Mouse (Mus musculus): ENCODE measurements around the gene Tmem40. TPM values are rescaled to one million over a fixed set of nuclear protein-coding genes. Genes with fewer than 3 reads are reported as not detected.

The Tmem40 gene
- total and polyA plus RNA-seq, 3 experiments, result 13.8 to 16.4 TPM; not detected in 1

DNA sequence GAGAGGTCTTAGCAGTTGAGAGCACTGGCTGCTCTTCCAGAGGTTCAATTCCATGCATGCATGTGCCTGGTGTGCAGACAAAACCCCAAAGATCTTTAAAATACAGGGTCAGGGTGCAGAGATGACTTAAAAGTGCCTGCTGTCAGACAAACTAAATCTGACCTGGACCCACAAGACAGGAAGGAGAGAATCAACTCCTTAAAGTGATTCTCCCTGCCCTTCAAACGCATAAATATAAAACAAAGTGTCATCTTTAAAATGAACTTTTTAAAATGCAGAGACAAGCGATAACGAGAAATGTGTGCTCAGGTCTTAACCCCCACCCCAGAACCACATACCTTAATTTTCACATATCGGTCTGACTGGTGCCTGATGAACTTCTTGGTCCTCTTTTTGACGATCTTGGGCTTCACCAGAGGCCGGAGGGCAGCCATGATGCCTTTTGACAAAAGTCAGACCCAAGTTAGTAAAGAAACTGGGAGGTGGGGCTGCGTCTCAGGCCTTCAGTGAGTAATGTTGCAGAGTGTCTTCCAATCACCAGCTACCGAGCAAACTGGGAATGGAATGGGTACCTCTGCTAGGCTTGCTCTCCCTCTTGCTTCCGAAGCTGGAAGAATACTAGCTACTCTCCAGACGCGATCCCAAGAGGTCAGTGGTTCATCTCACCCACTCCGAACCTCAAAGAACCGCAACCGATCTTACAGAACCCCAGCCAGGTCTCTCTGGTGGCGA is 45.4 kb upstream of the Tmem40 start:
- peak overlapping the region; percentile 94 to 98 for H3K4me3 ChIP-seq (ENCODE audit: control insufficient read depth in 1 of 2, insufficient read depth in 1 of 2, low read depth in 2 of 2, low read length in 2 of 2)
- peak; percentile 46 for DNase-seq (ENCODE audit: low read depth, low spot score)
- H3K9me3 ChIP-seq (replicated peaks; ENCODE audit: insufficient read depth, low read length), result no peaks in the 10 kb centered on the region
- peak overlapping the region; percentile 98 for H3K9ac ChIP-seq (ENCODE audit: control insufficient read depth, low read depth, low read length, poor library complexity, severe bottlenecking)
- H3K4me1 ChIP-seq (ENCODE audit: control insufficient read depth in 1 of 2, insufficient read depth in 2 of 2, low read length in 2 of 2), result peaks cover 0 to 8% of the 10 kb centered on the region in 2 experiments; a peak in 1 of 4 replicates
- TF ChIP-seq MXI1 (IDR thresholded peaks at IDR 0.05; ENCODE audit: low read depth, low read length) (0 out of 2 replicates have a peak, but pooled peaks have one; percentile 18), SIN3A (IDR thresholded peaks at IDR 0.05; ENCODE audit: low read length) (peak; percentile 26; the same call in 1 of the 2 replicates), ZMIZ1 (IDR thresholded peaks at IDR 0.05; ENCODE audit: low read depth, low read length) (0 out of 2 replicates have a peak, but pooled peaks have one; percentile 24), KAT2A (conservative IDR thresholded peaks at IDR 0.05; ENCODE audit: low read depth, low read length) (no peak), USF2 (IDR thresholded peaks at IDR 0.05; ENCODE audit: borderline replicate concordance in 1 of 2, insufficient read depth in 1 of 2, low read depth in 1 of 2, low read length in 2 of 2) (no peak), CHD1 (IDR thresholded peaks at IDR 0.05; ENCODE audit: low read depth, low read length) (peak; percentile 91), E2F4 (IDR thresholded peaks at IDR 0.05; ENCODE audit: borderline replicate concordance, low read depth, low read length) (peak; percentile 12; the same call in 1 of the 2 replicates)
- no peaks in the 10 kb centered on the region for H3K27me3 ChIP-seq (ENCODE audit: control insufficient read depth in 1 of 2, insufficient read depth in 2 of 2, low read length in 2 of 2)
- peak overlapping the region; percentile 88 for H3K27ac ChIP-seq (ENCODE audit: control insufficient read depth, low read depth, low read length)
- H3K36me3 ChIP-seq (ENCODE audit: control insufficient read depth in 1 of 2, insufficient read depth in 2 of 2, low read length in 2 of 2), result peaks cover 9 to 14% of the 10 kb centered on the region in 2 experiments
- H3K79me2 ChIP-seq (ENCODE audit: control insufficient read depth, insufficient read depth, low read length, poor library complexity), result peaks cover 29% of the 10 kb centered on the region

DNA sequence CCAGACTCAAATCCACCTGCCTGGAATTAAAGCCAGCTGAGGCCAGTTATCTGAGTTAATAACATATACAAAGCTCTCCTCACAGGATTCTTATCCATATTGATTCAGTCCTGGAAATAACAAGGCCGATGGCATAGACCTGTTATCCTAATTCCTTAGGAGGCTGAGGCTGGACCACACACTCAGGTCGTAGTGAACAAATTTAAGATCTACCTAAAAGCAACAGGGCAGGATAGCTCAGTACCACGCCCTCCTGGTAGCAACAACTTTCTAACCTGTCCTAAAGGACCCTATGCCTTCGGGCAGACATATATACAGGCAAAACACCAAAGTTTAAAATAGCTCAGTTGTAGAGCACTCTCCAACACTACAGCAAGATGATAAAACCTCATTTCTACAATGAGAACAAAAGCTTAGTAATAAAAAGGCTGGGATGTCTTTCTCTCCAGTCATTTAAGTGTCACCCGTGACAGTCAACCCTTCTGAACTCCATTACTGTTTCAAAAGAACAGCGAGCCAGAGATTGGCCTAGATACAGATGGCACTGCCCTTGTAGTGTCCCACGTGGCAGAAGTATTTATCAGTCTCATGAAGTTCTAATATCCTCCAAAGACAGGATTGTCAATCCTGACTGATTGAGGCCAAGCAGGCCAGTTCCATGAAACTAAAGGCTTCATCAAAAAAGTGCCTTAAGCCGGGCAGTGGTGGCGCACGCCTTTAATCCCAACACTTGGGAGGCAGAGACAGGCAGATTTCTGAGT is 42.4 kb upstream of the Tmem40 start:
- Histone ChIP-seq H3K36me3 (ENCODE audit: control insufficient read depth in 1 of 2, insufficient read depth in 2 of 2, low read length in 2 of 2) (peaks cover 9 to 14% of the 10 kb centered on the region in 2 experiments), H3K4me1 (ENCODE audit: control insufficient read depth in 1 of 2, insufficient read depth in 2 of 2, low read length in 2 of 2) (peaks cover 0 to 8% of the 10 kb centered on the region in 2 experiments; a peak in 1 of 4 replicates), H3K9me3 (replicated peaks; ENCODE audit: insufficient read depth, low read length) (no peaks in the 10 kb centered on the region)

More for the DNA sequence above, 42.4 kb upstream of the Tmem40 start:
- Histone ChIP-seq H3K27ac (ENCODE audit: control insufficient read depth, low read depth, low read length) (no peak overlapping the region), H3K9ac (ENCODE audit: control insufficient read depth, low read depth, low read length, poor library complexity, severe bottlenecking) (no peak overlapping the region), H3K27me3 (ENCODE audit: control insufficient read depth in 1 of 2, insufficient read depth in 2 of 2, low read length in 2 of 2) (no peaks in the 10 kb centered on the region), H3K4me3 (ENCODE audit: control insufficient read depth in 1 of 2, insufficient read depth in 1 of 2, low read depth in 2 of 2, low read length in 2 of 2) (no peak overlapping the region), H3K79me2 (ENCODE audit: control insufficient read depth, insufficient read depth, low read length, poor library complexity) (peaks cover 29% of the 10 kb centered on the region)
- no peak for TF ChIP-seq NRF1 (IDR thresholded peaks at IDR 0.05; ENCODE audit: insufficient read depth, low read depth, low read length, poor library complexity, severe bottlenecking)
- TF ChIP-seq POLR2AphosphoS5 (IDR thresholded peaks at IDR 0.05; ENCODE audit: borderline replicate concordance, low read depth, low read length), result peak; percentile 67; the same call in 1 of the 2 replicates
- no peak for TF ChIP-seq MAFK (IDR thresholded peaks at IDR 0.05; ENCODE audit: borderline replicate concordance, low read depth, low read length)
- TF ChIP-seq MAZ (IDR thresholded peaks at IDR 0.05; ENCODE audit: low read depth, low read length), result no peak
- peak; percentile 31; the same call in 1 of the 2 replicates for TF ChIP-seq USF1 (IDR thresholded peaks at IDR 0.05; ENCODE audit: low read depth, low read length)
- TF ChIP-seq MYB (IDR thresholded peaks at IDR 0.05; ENCODE audit: low read depth, low read length), result peak; percentile 65; the same call in 1 of the 2 replicates
- peak; percentile 72 for TF ChIP-seq POLR2AphosphoS2 (IDR thresholded peaks at IDR 0.05; ENCODE audit: low read length)
- TF ChIP-seq MAX (IDR thresholded peaks at IDR 0.05; ENCODE audit: low read length), result peak; percentile 42; the same call in 1 of the 2 replicates
- TF ChIP-seq SIN3A (IDR thresholded peaks at IDR 0.05; ENCODE audit: low read length), result no peak
- TF ChIP-seq POLR2A (IDR thresholded peaks at IDR 0.05; ENCODE audit: control insufficient read depth in 1 of 2, insufficient read depth in 1 of 2, low read depth in 1 of 2, low read length in 2 of 2, poor library complexity in 1 of 2), result peak; percentile 8 to 79; a peak in 2 of 4 replicates
- peak; percentile 83; the same call in 1 of the 2 replicates for TF ChIP-seq ZMIZ1 (IDR thresholded peaks at IDR 0.05; ENCODE audit: low read depth, low read length)
- 0 out of 2 replicates have a peak, but pooled peaks have one; percentile 6 for TF ChIP-seq NELFE (IDR thresholded peaks at IDR 0.05; ENCODE audit: low read depth, low read length)
- no peak for TF ChIP-seq BHLHE40 (IDR thresholded peaks at IDR 0.05; ENCODE audit: borderline replicate concordance, low read depth, low read length)
- TF ChIP-seq MYC (IDR thresholded peaks at IDR 0.05; ENCODE audit: low read depth, low read length), result 0 out of 2 replicates have a peak, but pooled peaks have one; percentile 46
- peak; percentile 57 for DNase-seq (ENCODE audit: low read depth, low spot score)
